Mouse (Mus musculus) testis, adult 2 months (tissue): ENCODE measurements at regions not wholly inside any gene's neighbourhood (a gene's known extent, or its start where the extent isn't known, plus 50 kb on each side); places are given as distances from the start of the nearest gene placed in this dataset.

ENCODE experiments used
- H3K27ac ChIP-seq: fragments of 200-500 bp; 2 replicates; pipeline ENCODE4 v1.5.1; 2012; ENCODE audit warnings: low read depth, low read length; ENCODE audit not compliant: control insufficient read depth, insufficient read depth
- H3K27me3 ChIP-seq: fragments of 200-500 bp; 2 replicates; pipeline ENCODE4 v1.6.1; 2012; ENCODE audit warnings: mild to moderate bottlenecking, low read length, moderate library complexity; ENCODE audit not compliant: control insufficient read depth, insufficient read depth
- H3K36me3 ChIP-seq: fragments of 200-500 bp; 2 replicates; pipeline ENCODE4 v1.6.1; 2012; ENCODE audit warnings: mild to moderate bottlenecking, low read length; ENCODE audit not compliant: control insufficient read depth, insufficient read depth
- H3K4me1 ChIP-seq: fragments of 200-500 bp; 2 replicates; pipeline ENCODE4 v1.6.1; 2012; ENCODE audit warnings: low read length; ENCODE audit not compliant: control insufficient read depth, insufficient read depth
- H3K4me3 ChIP-seq: fragments of 200-500 bp; 2 replicates; pipeline ENCODE4 v1.5.1; 2012; ENCODE audit warnings: low read depth, mild to moderate bottlenecking, low read length, moderate library complexity, mixed read lengths; ENCODE audit not compliant: control insufficient read depth
- CTCF ChIP-seq: fragments of 200-500 bp; IDR thresholded peaks from 2 replicates; pipeline ENCODE4 v1.5.1; 2012; ENCODE audit warnings: low read depth, mild to moderate bottlenecking, inconsistent platforms, low read length, moderate library complexity; ENCODE audit not compliant: control insufficient read depth, insufficient read depth, insufficient replicate concordance
- POLR2A ChIP-seq: fragments of 200-500 bp; IDR thresholded peaks from 2 replicates; pipeline ENCODE4 v1.6.1; 2012; ENCODE audit warnings: low read depth, mild to moderate bottlenecking, inconsistent platforms, low read length, moderate library complexity; ENCODE audit not compliant: control insufficient read depth

DNA sequence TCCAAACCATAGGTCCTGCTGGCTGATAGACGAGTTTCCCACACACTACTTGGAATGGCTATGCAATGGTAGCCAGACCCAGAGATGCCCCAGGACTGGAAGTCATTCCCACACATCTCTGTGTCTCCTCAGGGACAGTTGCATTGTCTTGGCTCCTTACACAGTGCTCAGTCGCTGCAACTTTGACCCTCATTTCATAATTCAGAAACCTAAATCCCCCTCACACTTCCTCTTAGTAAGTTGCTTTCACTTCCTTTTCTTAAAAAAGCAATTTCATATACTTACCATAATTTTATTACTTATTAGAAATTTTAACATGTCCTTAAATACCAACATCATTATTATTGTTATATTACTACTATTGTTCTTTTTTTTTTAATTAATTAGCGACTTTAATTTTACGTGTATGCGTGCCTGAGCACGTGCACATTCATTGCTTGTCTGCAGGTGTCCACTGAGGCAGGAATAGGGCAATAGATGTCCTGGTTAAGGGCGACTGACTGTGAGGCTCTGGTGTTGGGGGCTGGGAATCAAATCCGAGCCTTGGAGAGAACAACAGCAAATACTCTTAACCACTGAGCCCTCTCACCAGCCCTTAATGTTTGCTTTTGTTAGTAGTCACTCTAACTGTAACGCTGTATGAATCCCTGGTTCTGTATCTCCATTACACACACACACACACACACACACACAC is 129.9 kb upstream of the Tle3 start:
- TF ChIP-seq POLR2A (no peak), CTCF (no peak)
- H3K36me3 ChIP-seq, result no peaks in the 10 kb centered on the region
- H3K4me1 ChIP-seq, result no peaks in the 10 kb centered on the region
- H3K4me3 ChIP-seq, result no peak overlapping the region
- no peak overlapping the region for H3K27ac ChIP-seq
- no peaks in the 10 kb centered on the region for H3K27me3 ChIP-seq

DNA sequence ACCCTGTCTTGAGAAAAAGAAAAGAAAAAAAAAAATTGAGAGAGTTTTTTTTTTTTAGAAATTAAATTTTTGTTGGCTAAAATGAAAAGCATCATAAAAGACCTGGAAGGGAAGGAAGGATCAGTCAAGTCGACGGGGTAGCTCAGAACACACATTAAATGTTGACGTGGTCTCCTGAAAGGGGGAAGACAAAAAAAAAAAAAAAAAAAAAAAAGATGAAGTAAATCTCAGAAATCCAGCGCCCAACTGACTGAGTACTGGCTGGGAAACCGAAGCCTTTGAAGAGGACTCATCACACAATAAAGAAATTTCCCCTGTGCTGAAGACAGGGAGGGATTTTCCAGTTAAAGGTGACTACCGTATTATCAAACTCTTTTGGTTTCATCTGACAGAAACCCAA is 128.9 kb upstream of the Tle3 start:
- Histone ChIP-seq H3K27ac (no peak overlapping the region), H3K4me1 (no peaks in the 10 kb centered on the region), H3K4me3 (no peak overlapping the region), H3K36me3 (no peaks in the 10 kb centered on the region), H3K27me3 (no peaks in the 10 kb centered on the region)
- TF ChIP-seq CTCF (no peak), POLR2A (no peak)

DNA sequence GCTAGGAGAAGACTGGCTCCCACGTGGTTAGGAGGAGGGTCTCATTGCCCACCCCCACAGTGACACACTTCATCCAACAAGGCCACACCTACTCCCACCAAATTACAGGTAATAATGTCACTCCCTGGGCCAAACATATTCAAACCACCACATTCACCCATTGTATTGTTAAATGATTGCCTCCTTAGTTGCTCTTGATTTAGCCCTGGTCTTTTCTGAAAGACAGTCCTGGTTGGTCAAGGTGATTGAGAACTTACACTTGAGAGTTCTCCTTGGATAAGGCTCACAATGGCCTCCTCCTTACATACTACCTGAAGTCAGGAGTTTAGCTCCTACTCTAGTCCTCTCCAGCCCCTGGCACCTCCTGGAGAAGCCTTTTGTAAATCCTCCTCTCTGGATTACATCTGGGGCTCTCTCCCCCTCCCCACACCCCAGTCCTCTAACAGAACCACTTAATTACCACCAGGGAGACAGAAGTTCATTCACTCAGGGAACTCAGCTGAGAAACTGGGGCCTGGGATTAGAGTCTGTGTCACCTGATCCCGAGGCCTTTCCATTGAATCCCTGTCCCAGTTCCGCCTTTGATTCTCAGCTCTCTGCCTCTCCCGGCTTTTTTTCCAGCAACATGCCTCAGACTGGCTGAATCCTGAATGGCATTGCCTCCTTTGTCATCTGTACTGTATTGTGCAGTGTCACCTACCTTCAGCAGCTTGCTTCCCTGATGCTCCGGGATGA is 122.3 kb upstream of the Tle3 start:
- Histone ChIP-seq H3K27me3 (no peaks in the 10 kb centered on the region), H3K4me1 (no peaks in the 10 kb centered on the region), H3K36me3 (no peaks in the 10 kb centered on the region), H3K4me3 (no peak overlapping the region), H3K27ac (no peak overlapping the region)
- TF ChIP-seq CTCF, result no peak
- no peak for TF ChIP-seq POLR2A

DNA sequence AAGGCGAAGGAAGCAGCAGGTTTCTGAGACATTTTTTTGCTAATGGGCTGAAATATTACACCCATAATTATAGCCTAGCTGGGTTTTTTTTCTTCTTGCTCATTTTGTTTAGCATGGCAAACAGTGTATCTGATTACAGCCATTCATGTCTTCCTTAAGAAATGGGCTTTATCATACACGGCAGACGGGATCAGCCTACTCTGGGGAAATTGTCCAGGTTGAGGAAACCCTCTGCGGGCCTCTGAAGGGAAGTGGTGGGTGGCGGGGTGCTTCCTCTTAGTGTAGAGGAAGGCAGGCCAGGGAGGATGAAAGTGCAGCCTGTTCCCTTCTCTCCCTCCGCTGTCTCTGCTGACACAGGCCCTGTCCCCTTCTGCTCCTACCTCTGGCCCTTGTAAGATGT is 120.6 kb upstream of the Tle3 start:
- no peaks in the 10 kb centered on the region for H3K4me1 ChIP-seq
- TF ChIP-seq POLR2A (no peak), CTCF (no peak)
- H3K4me3 ChIP-seq, result no peak overlapping the region
- no peaks in the 10 kb centered on the region for H3K36me3 ChIP-seq
- H3K27ac ChIP-seq, result no peak overlapping the region
- no peaks in the 10 kb centered on the region for H3K27me3 ChIP-seq

DNA sequence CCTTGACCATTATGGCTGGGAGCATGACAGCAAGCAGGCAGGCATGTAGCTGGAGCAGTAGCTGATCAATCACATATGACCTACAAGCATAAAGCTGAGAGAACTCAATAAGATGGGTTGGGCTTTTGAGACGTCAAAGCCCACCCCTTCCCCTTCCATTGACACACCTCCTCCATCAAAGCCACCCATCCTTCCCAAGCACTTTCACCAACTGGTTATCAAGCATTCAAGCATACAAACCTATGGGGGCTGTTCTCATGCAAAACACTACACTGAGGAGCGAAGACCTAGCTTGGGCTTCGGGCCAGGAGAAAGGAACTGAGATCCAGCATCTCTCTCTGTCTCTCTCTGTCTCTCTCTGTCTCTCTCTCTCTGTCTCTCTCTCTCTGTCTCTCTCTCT is 118.4 kb upstream of the Tle3 start:
- no peaks in the 10 kb centered on the region for H3K27me3 ChIP-seq
- H3K4me1 ChIP-seq, result no peaks in the 10 kb centered on the region
- H3K36me3 ChIP-seq, result no peaks in the 10 kb centered on the region
- H3K27ac ChIP-seq, result no peak overlapping the region
- TF ChIP-seq POLR2A, result no peak
- no peak for TF ChIP-seq CTCF
- H3K4me3 ChIP-seq, result no peak overlapping the region

DNA sequence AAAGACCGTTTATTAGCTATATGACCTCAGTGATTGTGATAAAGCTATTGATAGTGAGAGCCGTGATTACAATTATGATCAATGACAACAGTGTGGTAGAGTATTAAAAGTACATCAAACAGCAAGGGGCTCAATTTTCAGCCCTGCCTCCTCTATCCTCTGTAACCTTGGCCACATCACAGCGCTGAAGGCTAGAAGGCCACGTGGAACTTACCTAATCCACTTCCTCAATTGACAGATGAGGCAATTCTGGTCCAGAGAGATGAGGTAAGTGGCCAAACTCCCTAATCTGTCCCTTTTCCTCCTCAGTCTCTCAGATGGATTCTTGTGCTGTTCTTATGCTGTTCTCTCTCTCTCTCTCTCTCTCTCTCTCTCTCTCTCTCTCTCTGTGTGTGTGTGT is 114.7 kb upstream of the Tle3 start:
- Histone ChIP-seq H3K27ac (no peak overlapping the region), H3K36me3 (no peaks in the 10 kb centered on the region), H3K4me3 (no peak overlapping the region), H3K27me3 (no peaks in the 10 kb centered on the region), H3K4me1 (no peaks in the 10 kb centered on the region)
- TF ChIP-seq CTCF (no peak), POLR2A (no peak)

DNA sequence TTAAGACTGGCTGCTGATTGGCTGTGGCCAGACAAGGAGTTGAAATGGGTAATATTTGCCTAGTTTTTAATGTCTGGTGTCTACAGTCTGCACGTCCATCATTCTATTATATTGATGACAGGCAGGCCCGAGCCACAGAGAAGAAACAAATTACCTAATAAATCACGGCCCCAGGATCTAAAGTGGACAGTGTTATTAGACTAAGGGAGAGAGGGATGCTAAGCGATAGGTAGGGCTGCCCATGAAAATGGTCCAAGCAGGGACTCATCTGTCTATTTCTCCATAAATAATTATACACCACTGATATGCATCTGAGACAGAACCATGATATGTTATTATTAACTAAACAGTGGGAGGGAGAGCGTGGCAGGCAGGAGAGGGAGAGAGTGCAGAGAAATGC is 114.1 kb upstream of the Tle3 start:
- no peaks in the 10 kb centered on the region for H3K4me1 ChIP-seq
- H3K4me3 ChIP-seq, result no peak overlapping the region
- no peak for TF ChIP-seq CTCF
- no peak for TF ChIP-seq POLR2A
- no peak overlapping the region for H3K27ac ChIP-seq
- H3K27me3 ChIP-seq, result no peaks in the 10 kb centered on the region
- no peaks in the 10 kb centered on the region for H3K36me3 ChIP-seq

DNA sequence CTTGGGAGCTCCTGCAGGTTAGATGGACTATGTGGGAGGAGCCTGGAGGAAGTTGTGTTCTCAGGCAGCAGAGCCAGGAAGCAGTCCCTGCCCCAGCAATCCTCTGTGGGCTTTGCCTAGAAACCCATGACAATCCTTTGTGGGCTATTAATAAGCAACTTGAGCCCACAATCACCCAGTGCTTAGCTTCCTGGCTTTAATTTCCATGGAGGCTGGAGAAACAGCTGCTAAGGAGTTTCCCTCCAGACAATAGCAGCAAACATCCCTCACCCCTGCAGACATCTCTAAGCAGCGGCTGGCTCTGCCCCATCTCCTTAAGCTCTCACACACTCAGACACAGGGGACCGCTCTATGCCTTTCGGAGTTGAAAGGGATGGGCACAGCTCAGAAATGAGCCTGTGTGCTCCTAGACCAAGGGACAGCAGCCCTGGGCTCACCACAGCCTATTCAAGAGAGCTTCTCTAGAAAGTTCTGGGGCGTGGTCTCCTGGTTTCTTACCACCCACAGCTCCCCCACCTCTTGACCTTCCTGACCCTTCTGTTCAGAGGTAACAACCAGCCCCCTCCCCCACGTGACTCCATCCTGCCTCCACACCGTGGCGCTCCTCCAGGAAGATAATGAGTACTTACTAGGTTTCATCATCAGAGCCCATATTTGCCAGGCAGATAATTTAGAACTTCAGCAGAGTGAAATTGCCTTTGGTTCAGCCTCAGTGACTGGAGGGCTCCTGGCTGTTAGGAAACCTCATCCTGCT is 112.6 kb upstream of the Tle3 start:
- Histone ChIP-seq H3K36me3 (no peaks in the 10 kb centered on the region), H3K27me3 (no peaks in the 10 kb centered on the region), H3K4me1 (no peaks in the 10 kb centered on the region), H3K27ac (no peak overlapping the region), H3K4me3 (no peak overlapping the region)
- TF ChIP-seq POLR2A, result no peak
- no peak for TF ChIP-seq CTCF
